Mouse (Mus musculus) embryonic fibroblast, embryonic 13.5 days (primary cell): Measurements from ENCODE around the gene Klhl22.

ENCODE experiments used
- CTCF ChIP-seq: IDR thresholded peaks from 2 replicates; pipeline ENCODE4 v1.5.1; 2011; ENCODE audit warnings: mild to moderate bottlenecking, control low read depth, low read length, moderate library complexity, borderline replicate concordance; ENCODE audit not compliant: insufficient read depth
- POLR2A ChIP-seq: IDR thresholded peaks from 2 replicates; pipeline ENCODE4 v1.6.1; 2011; ENCODE audit warnings: low read depth, mild to moderate bottlenecking, control low read depth, low read length, moderate library complexity

- TF ChIP-seq POLR2A (no peak), CTCF (no peak)
These were observed 5.7 kb upstream of the Klhl22 start for GRCm38 (mm10) chr16:17753686-17754085.
